Mouse (Mus musculus): ENCODE data around the gene Ppp6r3. TPM values are rescaled to one million over a fixed set of nuclear protein-coding genes. Genes with fewer than 3 reads are reported as not detected.

Ppp6r3 gene
- polyA plus RNA-seq, 1 experiment from 2014 or later = 68.7 TPM

GRCm38 (mm10) chr19:3434124-3434523, 141.4 kb downstream of the Ppp6r3 start:
- Histone ChIP-seq H3K9ac (replicated peaks; ENCODE audit: low read depth, low read length) (no peak overlapping the region), H3K27me3 (ENCODE audit: control insufficient read depth, insufficient read depth, low read length) (no peaks in the 10 kb centered on the region), H3K4me1 (ENCODE audit: control insufficient read depth, insufficient read depth, low read length) (no peaks in the 10 kb centered on the region), H3K4me2 (replicated peaks; ENCODE audit: low read depth, low read length) (no peak overlapping the region), H3K9me3 (ENCODE audit: control insufficient read depth, low read depth, low read length) (no peaks in the 10 kb centered on the region), H3K27ac (ENCODE audit: low read length) (no peak overlapping the region), H3K36me3 (ENCODE audit: control insufficient read depth, insufficient read depth, low read length) (no peaks in the 10 kb centered on the region), H3K4me3 (ENCODE audit: low read depth, low read length) (no peak overlapping the region)
- WGBS = 36% methylated on average over 4 of the region's 4 CpGs
- no peak for ATAC-seq (ENCODE audit: insufficient number of reproducible peaks, insufficient read depth, low FRiP score, low read depth)

DNA sequence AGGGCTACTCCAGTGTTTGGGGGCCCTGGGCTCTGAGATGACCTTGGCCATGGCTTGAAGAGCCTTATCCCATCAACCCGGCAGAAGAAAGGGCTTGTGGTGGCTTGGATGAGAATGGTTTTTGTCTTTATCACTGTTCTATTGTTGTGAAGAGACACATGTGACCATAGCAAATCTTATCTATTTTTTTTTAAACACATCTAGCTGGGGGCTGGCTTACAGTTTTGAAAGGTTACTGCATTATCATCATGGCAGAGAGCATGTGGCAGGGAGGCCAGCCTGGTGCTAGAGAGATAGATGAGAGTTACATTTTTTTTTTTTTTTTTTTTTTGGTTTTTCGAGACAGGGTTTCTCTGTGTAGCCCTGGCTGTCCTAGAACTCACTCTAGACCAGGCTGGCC, 143.6 kb downstream of the Ppp6r3 start:
- Histone ChIP-seq H3K4me2 (replicated peaks; ENCODE audit: low read depth, low read length) (no peak overlapping the region), H3K9ac (replicated peaks; ENCODE audit: low read depth, low read length) (no peak overlapping the region), H3K27me3 (ENCODE audit: control insufficient read depth, insufficient read depth, low read length) (no peaks in the 10 kb centered on the region), H3K36me3 (ENCODE audit: control insufficient read depth, insufficient read depth, low read length) (no peaks in the 10 kb centered on the region), H3K27ac (ENCODE audit: low read length) (no peak overlapping the region), H3K4me3 (ENCODE audit: low read depth, low read length) (no peak overlapping the region), H3K4me1 (ENCODE audit: control insufficient read depth, insufficient read depth, low read length) (no peaks in the 10 kb centered on the region), H3K9me3 (ENCODE audit: control insufficient read depth, low read depth, low read length) (no peaks in the 10 kb centered on the region)
- no peak for ATAC-seq (ENCODE audit: insufficient number of reproducible peaks, insufficient read depth, low FRiP score, low read depth)
- 80% methylated on average over 2 of the region's 2 CpGs for WGBS

GRCm38 (mm10) chr19:3431066-3431465, 144.5 kb downstream of the Ppp6r3 start:
- Histone ChIP-seq H3K27me3 (ENCODE audit: control insufficient read depth, insufficient read depth, low read length) (no peaks in the 10 kb centered on the region), H3K27ac (ENCODE audit: low read length) (no peak overlapping the region), H3K4me2 (replicated peaks; ENCODE audit: low read depth, low read length) (no peak overlapping the region), H3K4me3 (ENCODE audit: low read depth, low read length) (no peak overlapping the region), H3K9ac (replicated peaks; ENCODE audit: low read depth, low read length) (no peak overlapping the region), H3K9me3 (ENCODE audit: control insufficient read depth, low read depth, low read length) (no peaks in the 10 kb centered on the region), H3K4me1 (ENCODE audit: control insufficient read depth, insufficient read depth, low read length) (no peaks in the 10 kb centered on the region), H3K36me3 (ENCODE audit: control insufficient read depth, insufficient read depth, low read length) (no peaks in the 10 kb centered on the region)
- no peak for ATAC-seq (ENCODE audit: insufficient number of reproducible peaks, insufficient read depth, low FRiP score, low read depth)
- WGBS = 68% methylated on average over 7 of the region's 7 CpGs

- WGBS = 47% methylated on average over 7 of the region's 7 CpGs
- Histone ChIP-seq H3K36me3 (ENCODE audit: control insufficient read depth, insufficient read depth, low read length) (no peaks in the 10 kb centered on the region), H3K9ac (replicated peaks; ENCODE audit: low read depth, low read length) (no peak overlapping the region), H3K4me2 (replicated peaks; ENCODE audit: low read depth, low read length) (no peak overlapping the region), H3K9me3 (ENCODE audit: control insufficient read depth, low read depth, low read length) (no peaks in the 10 kb centered on the region), H3K27ac (ENCODE audit: low read length) (no peak overlapping the region), H3K4me1 (ENCODE audit: control insufficient read depth, insufficient read depth, low read length) (no peaks in the 10 kb centered on the region), H3K4me3 (ENCODE audit: low read depth, low read length) (no peak overlapping the region), H3K27me3 (ENCODE audit: control insufficient read depth, insufficient read depth, low read length) (no peaks in the 10 kb centered on the region)
- no peak for ATAC-seq (ENCODE audit: insufficient number of reproducible peaks, insufficient read depth, low FRiP score, low read depth)
Observed at GRCm38 (mm10) chr19:3429156-3429816, 146.3 kb downstream of the Ppp6r3 start.

DNA sequence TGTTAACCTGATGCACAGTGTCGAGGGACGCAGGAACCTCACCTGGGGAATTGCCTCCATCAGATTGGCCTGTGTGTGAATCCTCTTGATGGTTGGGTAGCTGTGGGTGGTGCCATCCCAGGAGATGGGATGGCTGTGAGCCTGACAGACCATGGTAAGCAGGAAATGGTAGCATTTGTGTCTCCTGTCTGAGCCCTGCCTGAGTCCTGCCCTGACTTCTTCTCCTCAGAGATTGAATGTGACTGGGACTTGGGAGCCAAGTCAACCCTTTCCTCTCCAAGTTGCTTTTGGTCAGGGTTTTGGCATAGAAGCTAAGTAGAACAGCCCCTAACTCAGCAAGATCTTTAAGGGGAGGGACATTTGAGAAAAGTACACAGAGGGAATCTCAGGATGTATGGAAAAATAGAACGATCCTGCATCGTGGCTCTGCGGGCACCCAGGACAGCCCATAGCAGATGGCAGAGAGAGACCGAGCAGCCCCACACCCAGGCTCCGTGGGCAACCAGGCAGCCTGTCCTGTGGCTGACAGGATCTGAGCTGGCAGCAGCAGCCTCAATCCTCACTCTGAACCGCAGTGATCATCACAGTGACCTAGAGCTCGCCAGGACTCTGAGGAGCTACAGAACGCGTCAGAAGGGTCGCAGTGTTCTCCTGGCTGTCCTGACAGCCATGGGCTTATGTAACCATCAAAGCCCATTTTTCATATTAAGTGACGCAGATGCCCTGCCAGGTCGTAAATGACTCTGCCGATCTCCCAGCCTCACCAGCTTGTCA, 147.3 kb downstream of the Ppp6r3 start:
- 72% methylated on average over 15 of the region's 15 CpGs for WGBS
- Histone ChIP-seq H3K36me3 (ENCODE audit: control insufficient read depth, insufficient read depth, low read length) (no peaks in the 10 kb centered on the region), H3K9ac (replicated peaks; ENCODE audit: low read depth, low read length) (no peak overlapping the region), H3K4me2 (replicated peaks; ENCODE audit: low read depth, low read length) (no peak overlapping the region), H3K4me1 (ENCODE audit: control insufficient read depth, insufficient read depth, low read length) (no peaks in the 10 kb centered on the region), H3K27ac (ENCODE audit: low read length) (no peak overlapping the region), H3K9me3 (ENCODE audit: control insufficient read depth, low read depth, low read length) (no peaks in the 10 kb centered on the region), H3K4me3 (ENCODE audit: low read depth, low read length) (no peak overlapping the region), H3K27me3 (ENCODE audit: control insufficient read depth, insufficient read depth, low read length) (no peaks in the 10 kb centered on the region)
- no peak for ATAC-seq (ENCODE audit: insufficient number of reproducible peaks, insufficient read depth, low FRiP score, low read depth)

GRCm38 (mm10) chr19:3424214-3424613, 151.3 kb downstream of the Ppp6r3 start:
- H3K4me3 ChIP-seq (ENCODE audit: low read depth, low read length) = no peak overlapping the region
- peak; percentile 35; the same call in 1 of the 2 replicates for ATAC-seq (ENCODE audit: insufficient number of reproducible peaks, insufficient read depth, low FRiP score, low read depth)
- no peak overlapping the region for H3K9ac ChIP-seq (replicated peaks; ENCODE audit: low read depth, low read length)
- no peak overlapping the region for H3K4me2 ChIP-seq (replicated peaks; ENCODE audit: low read depth, low read length)
- H3K27ac ChIP-seq (ENCODE audit: low read length) = no peak overlapping the region
- no peaks in the 10 kb centered on the region for H3K36me3 ChIP-seq (ENCODE audit: control insufficient read depth, insufficient read depth, low read length)
- H3K9me3 ChIP-seq (ENCODE audit: control insufficient read depth, low read depth, low read length) = no peaks in the 10 kb centered on the region
- WGBS = 79% methylated on average over 2 of the region's 2 CpGs
- no peaks in the 10 kb centered on the region for H3K4me1 ChIP-seq (ENCODE audit: control insufficient read depth, insufficient read depth, low read length)
- H3K27me3 ChIP-seq (ENCODE audit: control insufficient read depth, insufficient read depth, low read length) = no peaks in the 10 kb centered on the region

- no peak overlapping the region for H3K27ac ChIP-seq (ENCODE audit: low read length)
- no peak for ATAC-seq (ENCODE audit: insufficient number of reproducible peaks, insufficient read depth, low FRiP score, low read depth)
- H3K4me1 ChIP-seq (ENCODE audit: control insufficient read depth, insufficient read depth, low read length) = no peaks in the 10 kb centered on the region
- no peak overlapping the region for H3K9ac ChIP-seq (replicated peaks; ENCODE audit: low read depth, low read length)
- H3K4me3 ChIP-seq (ENCODE audit: low read depth, low read length) = no peak overlapping the region
- no peaks in the 10 kb centered on the region for H3K36me3 ChIP-seq (ENCODE audit: control insufficient read depth, insufficient read depth, low read length)
- H3K27me3 ChIP-seq (ENCODE audit: control insufficient read depth, insufficient read depth, low read length) = no peaks in the 10 kb centered on the region
- 53% methylated on average over 4 of the region's 4 CpGs for WGBS
- H3K4me2 ChIP-seq (replicated peaks; ENCODE audit: low read depth, low read length) = no peak overlapping the region
- H3K9me3 ChIP-seq (ENCODE audit: control insufficient read depth, low read depth, low read length) = no peaks in the 10 kb centered on the region
Observed at GRCm38 (mm10) chr19:3422981-3423380, 152.6 kb downstream of the Ppp6r3 start.

DNA sequence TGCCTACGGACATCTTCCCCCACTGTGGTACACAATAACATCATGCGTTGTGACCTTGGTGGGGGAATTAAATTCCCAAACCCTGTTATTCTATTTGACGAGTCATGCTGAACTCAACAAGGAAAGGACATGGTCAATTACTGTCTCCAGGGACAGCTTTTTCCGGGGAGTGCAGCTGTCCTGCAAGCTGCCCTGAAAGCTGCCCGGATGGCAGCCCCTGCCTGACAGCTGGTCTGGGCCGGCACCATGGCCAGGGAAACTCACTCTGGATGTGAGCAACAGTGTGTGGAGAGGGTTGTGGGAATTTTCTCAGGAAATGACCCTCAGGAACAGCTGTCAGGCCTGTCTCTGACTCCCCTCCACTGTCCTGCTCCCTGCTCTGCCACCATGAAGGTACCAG, 153.1 kb downstream of the Ppp6r3 start:
- no peak overlapping the region for H3K9ac ChIP-seq (replicated peaks; ENCODE audit: low read depth, low read length)
- no peaks in the 10 kb centered on the region for H3K9me3 ChIP-seq (ENCODE audit: control insufficient read depth, low read depth, low read length)

More for the DNA sequence above, 153.1 kb downstream of the Ppp6r3 start:
- H3K36me3 ChIP-seq (ENCODE audit: control insufficient read depth, insufficient read depth, low read length) = no peaks in the 10 kb centered on the region
- H3K4me3 ChIP-seq (ENCODE audit: low read depth, low read length) = no peak overlapping the region
- no peaks in the 10 kb centered on the region for H3K4me1 ChIP-seq (ENCODE audit: control insufficient read depth, insufficient read depth, low read length)
- H3K27me3 ChIP-seq (ENCODE audit: control insufficient read depth, insufficient read depth, low read length) = no peaks in the 10 kb centered on the region
- no peak overlapping the region for H3K4me2 ChIP-seq (replicated peaks; ENCODE audit: low read depth, low read length)
- H3K27ac ChIP-seq (ENCODE audit: low read length) = no peak overlapping the region
- 72% methylated on average over 6 of the region's 6 CpGs for WGBS
- no peak for ATAC-seq (ENCODE audit: insufficient number of reproducible peaks, insufficient read depth, low FRiP score, low read depth)
